Mouse (Mus musculus): Measurements from ENCODE around the gene Diras1. TPM values are rescaled to one million over a fixed set of nuclear protein-coding genes. Genes with fewer than 3 reads are reported as not detected.

Diras1 gene
- polyA plus RNA-seq, 1 experiment from 2014 or later = 4.7 TPM

Other genes with a start within 250 kb of the Diras1 start
- gene Sf3a2, start 227.5 kb downstream of the Diras1 start, polyA plus RNA-seq (2014; fragmentation: Nextera tagmentation; extraction: Ambion mirVana) = 96.6 and 101 TPM in 2 replicates
- 150 and 153 TPM in 2 replicates for gene Plekhj1, start 227.0 kb downstream of the Diras1 start, polyA plus RNA-seq (2014; fragmentation: Nextera tagmentation; extraction: Ambion mirVana)
- gene Amh, start 220.4 kb downstream of the Diras1 start, polyA plus RNA-seq (2014; fragmentation: Nextera tagmentation; extraction: Ambion mirVana) = not detected in 2 replicates
- gene Jsrp1, start 212.2 kb downstream of the Diras1 start, polyA plus RNA-seq (2014; fragmentation: Nextera tagmentation; extraction: Ambion mirVana) = 1.6 and 1.9 TPM in 2 replicates
- 1,810 and 1,847 TPM in 2 replicates for gene Oaz1, start 199.0 kb downstream of the Diras1 start, polyA plus RNA-seq (2014; fragmentation: Nextera tagmentation; extraction: Ambion mirVana)
- 0.40 and 0.66 TPM in 2 replicates for gene Lingo3, start 181.6 kb downstream of the Diras1 start, polyA plus RNA-seq (2014; fragmentation: Nextera tagmentation; extraction: Ambion mirVana)
- 305 and 307 TPM in 2 replicates for gene Lsm7, start 170.5 kb downstream of the Diras1 start, polyA plus RNA-seq (2014; fragmentation: Nextera tagmentation; extraction: Ambion mirVana)
- 31.2 and 34.2 TPM in 2 replicates for gene Sppl2b, start 170.4 kb downstream of the Diras1 start, polyA plus RNA-seq (2014; fragmentation: Nextera tagmentation; extraction: Ambion mirVana)
- gene Tmprss9, start 153.8 kb downstream of the Diras1 start, polyA plus RNA-seq (2014; fragmentation: Nextera tagmentation; extraction: Ambion mirVana) = 0.08 and 0.11 TPM in 2 replicates
- gene Timm13, start 124.7 kb downstream of the Diras1 start, polyA plus RNA-seq (2014; fragmentation: Nextera tagmentation; extraction: Ambion mirVana) = 312 and 323 TPM in 2 replicates
- 23.0 and 27.9 TPM in 2 replicates for gene Lmnb2, start 107.4 kb downstream of the Diras1 start, polyA plus RNA-seq (2014; fragmentation: Nextera tagmentation; extraction: Ambion mirVana)
- 7.9 and 8.5 TPM in 2 replicates for gene Gadd45b, start 95.6 kb downstream of the Diras1 start, polyA plus RNA-seq (2014; fragmentation: Nextera tagmentation; extraction: Ambion mirVana)
- gene Gng7, start 10.7 kb downstream of the Diras1 start, polyA plus RNA-seq (2014; fragmentation: Nextera tagmentation; extraction: Ambion mirVana) = 8.1 and 9.4 TPM in 2 replicates
- 13.3 and 14.5 TPM in 2 replicates for gene Slc39a3, start 11.8 kb upstream of the Diras1 start, polyA plus RNA-seq (2014; fragmentation: Nextera tagmentation; extraction: Ambion mirVana)
- 248 and 262 TPM in 2 replicates for gene Sgta, start 34.5 kb upstream of the Diras1 start, polyA plus RNA-seq (2014; fragmentation: Nextera tagmentation; extraction: Ambion mirVana)
- 63.9 and 65.8 TPM in 2 replicates for gene Thop1, start 44.4 kb upstream of the Diras1 start, polyA plus RNA-seq (2014; fragmentation: Nextera tagmentation; extraction: Ambion mirVana)
- gene Creb3l3, start 73.2 kb upstream of the Diras1 start, polyA plus RNA-seq (2014; fragmentation: Nextera tagmentation; extraction: Ambion mirVana) = 0.11 and 0.70 TPM in 2 replicates
- 212 and 240 TPM in 2 replicates for gene Map2k2, start 80.3 kb upstream of the Diras1 start, polyA plus RNA-seq (2014; fragmentation: Nextera tagmentation; extraction: Ambion mirVana)
- gene Zbtb7a, start 109.6 kb upstream of the Diras1 start, polyA plus RNA-seq (2014; fragmentation: Nextera tagmentation; extraction: Ambion mirVana) = 7.1 and 8.8 TPM in 2 replicates
- 68.3 and 68.4 TPM in 2 replicates for gene Pias4, start 142.3 kb upstream of the Diras1 start, polyA plus RNA-seq (2014; fragmentation: Nextera tagmentation; extraction: Ambion mirVana)
- gene Eef2, start 151.0 kb upstream of the Diras1 start, polyA plus RNA-seq (2014; fragmentation: Nextera tagmentation; extraction: Ambion mirVana) = 463 and 504 TPM in 2 replicates
- gene Dapk3, start 157.3 kb upstream of the Diras1 start, polyA plus RNA-seq (2014; fragmentation: Nextera tagmentation; extraction: Ambion mirVana) = 56.4 and 58.6 TPM in 2 replicates
- gene 4930442H23Rik, start 158.2 kb upstream of the Diras1 start, polyA plus RNA-seq (2014; fragmentation: Nextera tagmentation; extraction: Ambion mirVana) = not detected in 2 replicates
- gene Nmrk2, start 176.4 kb upstream of the Diras1 start, polyA plus RNA-seq (2014; fragmentation: Nextera tagmentation; extraction: Ambion mirVana) = 0.12 TPM in 2 replicates
- 21.9 and 24.1 TPM in 2 replicates for gene Atcay, start 205.2 kb upstream of the Diras1 start, polyA plus RNA-seq (2014; fragmentation: Nextera tagmentation; extraction: Ambion mirVana)
- 5.8 and 6.0 TPM in 2 replicates for gene Zfr2, start 207.5 kb upstream of the Diras1 start, polyA plus RNA-seq (2014; fragmentation: Nextera tagmentation; extraction: Ambion mirVana)
- gene Matk, start 227.3 kb upstream of the Diras1 start, polyA plus RNA-seq (2014; fragmentation: Nextera tagmentation; extraction: Ambion mirVana) = 2.0 and 3.0 TPM in 2 replicates
- gene Mrpl54, start 241.3 kb upstream of the Diras1 start, polyA plus RNA-seq (2014; fragmentation: Nextera tagmentation; extraction: Ambion mirVana) = 178 and 180 TPM in 2 replicates
- gene Apba3, start 241.3 kb upstream of the Diras1 start, polyA plus RNA-seq (2014; fragmentation: Nextera tagmentation; extraction: Ambion mirVana) = 35.3 and 39.0 TPM in 2 replicates